Mouse (Mus musculus): ENCODE results near the gene Cerkl. TPM values are rescaled to one million over a fixed set of nuclear protein-coding genes. Genes with fewer than 3 reads are reported as not detected.

Cerkl gene
- polyA plus RNA-seq, 1 experiment = 5.1 TPM

DNA sequence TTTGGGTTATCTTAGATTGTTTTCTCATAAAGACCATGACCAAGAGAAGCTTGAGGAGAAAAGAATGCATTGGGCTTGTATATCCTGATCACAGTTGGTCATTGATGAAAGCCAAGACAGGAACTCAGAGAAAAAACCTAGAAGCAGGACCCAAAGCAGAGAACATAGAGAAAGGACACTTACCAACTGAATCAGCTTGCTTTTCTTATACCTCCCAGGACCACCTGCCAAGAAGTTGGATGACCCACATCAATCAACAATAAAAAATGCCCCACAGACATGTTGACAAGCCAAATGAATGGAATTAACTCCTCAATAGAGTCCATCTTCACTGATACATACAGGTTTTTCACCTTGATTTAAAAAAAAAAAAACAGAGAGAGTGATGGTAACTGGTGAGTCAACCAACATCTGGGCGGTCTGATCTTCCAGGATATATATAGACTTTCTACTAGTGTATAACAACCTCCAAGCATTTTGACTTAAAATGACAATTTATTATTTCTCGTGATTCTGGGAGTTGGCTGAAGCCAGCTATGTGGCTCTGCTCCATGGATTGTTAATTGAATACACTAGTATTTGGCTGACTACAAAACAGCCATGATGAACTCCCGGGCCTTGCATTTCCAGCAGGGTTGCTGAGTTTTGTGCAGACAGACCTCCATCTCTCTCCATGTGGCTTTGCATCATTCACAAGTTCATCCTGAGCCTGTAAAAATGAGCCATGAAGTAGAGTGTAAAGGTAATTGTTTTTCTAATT lies 12.5 kb downstream of the Cerkl start:
- no peak overlapping the region for H3K4me3 ChIP-seq (ENCODE audit: insufficient read depth, low read length)
- no peak for TF ChIP-seq POLR2A (IDR thresholded peaks at IDR 0.05; ENCODE audit: extremely low read depth, insufficient read depth, low read length)
- TF ChIP-seq CTCF (IDR thresholded peaks at IDR 0.05; ENCODE audit: extremely low read depth, insufficient read depth, low read length) = no peak
- no peaks in the 10 kb centered on the region for H3K4me1 ChIP-seq (ENCODE audit: control insufficient read depth, insufficient read depth, low read length)
- no peak overlapping the region for H3K27ac ChIP-seq (ENCODE audit: insufficient read depth, low read length)

DNA sequence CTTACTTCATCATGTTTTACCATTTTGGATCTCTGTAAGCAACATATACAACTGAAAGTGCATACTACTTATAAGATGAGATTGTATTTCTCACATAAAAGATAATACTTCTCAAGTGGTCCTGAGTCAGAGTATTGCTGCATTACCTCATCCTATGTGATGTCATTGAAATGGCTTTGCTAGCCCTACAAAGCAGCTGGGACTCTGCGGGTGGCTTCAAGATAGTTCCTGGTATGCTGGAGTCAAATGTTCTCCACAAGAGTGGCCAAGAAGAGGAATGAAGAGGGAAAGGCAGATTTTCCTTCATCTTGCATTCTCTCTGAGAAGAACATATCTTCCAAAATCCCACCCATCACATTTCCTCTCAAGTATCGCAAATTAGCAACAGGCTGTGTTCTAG lies 13.2 kb downstream of the Cerkl start:
- TF ChIP-seq CTCF (IDR thresholded peaks at IDR 0.05; ENCODE audit: extremely low read depth, insufficient read depth, low read length) (no peak), POLR2A (IDR thresholded peaks at IDR 0.05; ENCODE audit: extremely low read depth, insufficient read depth, low read length) (no peak)
- Histone ChIP-seq H3K4me1 (ENCODE audit: control insufficient read depth, insufficient read depth, low read length) (no peaks in the 10 kb centered on the region), H3K27ac (ENCODE audit: insufficient read depth, low read length) (no peak overlapping the region), H3K4me3 (ENCODE audit: insufficient read depth, low read length) (no peak overlapping the region)

DNA sequence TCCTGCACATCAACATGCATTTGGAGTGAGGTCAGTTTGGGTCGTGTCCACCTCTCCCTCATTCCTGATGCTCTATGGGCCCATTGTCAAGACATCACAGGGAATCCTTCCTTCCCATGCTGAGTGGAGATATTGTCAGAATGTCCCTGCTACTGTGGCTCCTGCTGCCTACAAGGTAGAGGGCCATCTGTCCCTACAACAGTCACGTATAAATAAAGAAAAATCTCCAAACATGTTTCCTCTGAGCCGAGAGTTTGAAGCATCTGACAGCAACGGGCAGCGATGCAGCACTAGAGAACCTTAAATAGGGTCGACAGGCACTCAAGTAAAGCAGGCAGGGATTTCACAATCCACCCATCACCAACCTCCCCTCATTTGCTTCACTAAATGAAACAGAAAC lies 13.7 kb downstream of the Cerkl start:
- TF ChIP-seq CTCF (IDR thresholded peaks at IDR 0.05; ENCODE audit: extremely low read depth, insufficient read depth, low read length) (no peak), POLR2A (IDR thresholded peaks at IDR 0.05; ENCODE audit: extremely low read depth, insufficient read depth, low read length) (no peak)
- Histone ChIP-seq H3K27ac (ENCODE audit: insufficient read depth, low read length) (no peak overlapping the region), H3K4me3 (ENCODE audit: insufficient read depth, low read length) (no peak overlapping the region), H3K4me1 (ENCODE audit: control insufficient read depth, insufficient read depth, low read length) (no peaks in the 10 kb centered on the region)

DNA sequence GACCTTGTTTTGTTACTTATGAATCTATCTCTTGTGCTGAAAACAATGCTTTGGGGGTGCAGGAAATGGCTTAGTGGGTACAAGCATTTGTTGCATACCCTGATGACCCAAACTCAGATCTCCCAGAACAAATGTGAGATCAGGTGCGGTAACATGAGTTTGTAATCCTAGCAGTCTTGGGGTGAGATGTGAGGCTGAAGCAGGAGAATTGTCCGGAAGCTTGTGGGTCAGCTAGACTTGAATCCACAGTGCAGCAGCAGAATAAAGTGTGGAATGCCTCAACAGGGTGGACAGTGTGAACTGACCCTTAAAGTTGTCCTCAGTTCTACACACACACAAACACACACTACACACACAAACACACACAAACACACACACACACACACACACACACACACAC lies 14.4 kb downstream of the Cerkl start:
- Histone ChIP-seq H3K4me1 (ENCODE audit: control insufficient read depth, insufficient read depth, low read length) (no peaks in the 10 kb centered on the region), H3K4me3 (ENCODE audit: insufficient read depth, low read length) (no peak overlapping the region), H3K27ac (ENCODE audit: insufficient read depth, low read length) (no peak overlapping the region)
- TF ChIP-seq POLR2A (IDR thresholded peaks at IDR 0.05; ENCODE audit: extremely low read depth, insufficient read depth, low read length) (no peak), CTCF (IDR thresholded peaks at IDR 0.05; ENCODE audit: extremely low read depth, insufficient read depth, low read length) (no peak)

DNA sequence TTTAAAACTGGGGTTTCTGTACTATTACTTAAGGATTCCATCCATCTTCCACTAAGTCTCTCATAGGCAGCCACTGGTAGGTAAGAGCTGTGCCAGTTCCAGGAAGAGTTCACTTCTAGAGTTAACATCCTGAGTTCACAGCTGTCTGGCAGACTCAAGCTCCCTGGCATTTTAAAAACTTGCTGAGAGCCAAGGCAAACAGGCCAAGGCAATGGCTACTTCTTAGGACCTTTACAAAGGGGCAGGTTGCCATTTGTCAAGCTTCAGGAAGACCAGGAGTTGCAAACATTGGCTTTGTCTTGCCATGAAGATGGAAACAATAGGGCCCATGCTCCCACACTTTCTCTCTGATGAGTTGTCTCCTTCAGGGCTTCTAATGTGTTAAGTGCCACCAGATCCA lies 26.5 kb downstream of the Cerkl start:
- H3K4me1 ChIP-seq (ENCODE audit: control insufficient read depth, insufficient read depth, low read length) = no peaks in the 10 kb centered on the region

DNA sequence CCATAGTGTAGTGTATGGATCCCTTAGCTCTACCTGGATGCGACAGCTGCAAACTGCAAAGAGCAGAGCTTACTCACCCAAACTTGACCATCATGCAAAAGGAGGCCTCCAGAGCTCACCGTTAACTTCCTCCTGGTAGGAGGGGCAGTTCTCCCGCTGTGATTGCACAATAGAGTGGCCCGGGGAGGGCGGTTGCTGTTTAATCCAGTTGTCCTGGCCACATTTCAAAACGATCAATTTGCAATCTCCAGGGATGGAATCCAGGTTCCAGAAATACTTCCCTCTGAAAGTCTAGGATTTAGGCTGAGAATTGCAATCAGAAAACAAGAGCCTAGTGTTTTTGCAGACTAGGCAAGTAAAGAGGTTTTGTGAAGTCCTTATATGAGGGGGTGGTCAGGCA lies 26.9 kb downstream of the Cerkl start:
- H3K27ac ChIP-seq (ENCODE audit: insufficient read depth, low read length) = no peak overlapping the region
- TF ChIP-seq POLR2A (IDR thresholded peaks at IDR 0.05; ENCODE audit: extremely low read depth, insufficient read depth, low read length) (no peak), CTCF (IDR thresholded peaks at IDR 0.05; ENCODE audit: extremely low read depth, insufficient read depth, low read length) (no peak)
- no peak overlapping the region for H3K4me3 ChIP-seq (ENCODE audit: insufficient read depth, low read length)
- no peaks in the 10 kb centered on the region for H3K4me1 ChIP-seq (ENCODE audit: control insufficient read depth, insufficient read depth, low read length)

More for the DNA sequence above, 26.5 kb downstream of the Cerkl start:
- TF ChIP-seq CTCF (IDR thresholded peaks at IDR 0.05; ENCODE audit: extremely low read depth, insufficient read depth, low read length) = no peak
- TF ChIP-seq POLR2A (IDR thresholded peaks at IDR 0.05; ENCODE audit: extremely low read depth, insufficient read depth, low read length) = no peak
- H3K4me3 ChIP-seq (ENCODE audit: insufficient read depth, low read length) = no peak overlapping the region
- no peak overlapping the region for H3K27ac ChIP-seq (ENCODE audit: insufficient read depth, low read length)

DNA sequence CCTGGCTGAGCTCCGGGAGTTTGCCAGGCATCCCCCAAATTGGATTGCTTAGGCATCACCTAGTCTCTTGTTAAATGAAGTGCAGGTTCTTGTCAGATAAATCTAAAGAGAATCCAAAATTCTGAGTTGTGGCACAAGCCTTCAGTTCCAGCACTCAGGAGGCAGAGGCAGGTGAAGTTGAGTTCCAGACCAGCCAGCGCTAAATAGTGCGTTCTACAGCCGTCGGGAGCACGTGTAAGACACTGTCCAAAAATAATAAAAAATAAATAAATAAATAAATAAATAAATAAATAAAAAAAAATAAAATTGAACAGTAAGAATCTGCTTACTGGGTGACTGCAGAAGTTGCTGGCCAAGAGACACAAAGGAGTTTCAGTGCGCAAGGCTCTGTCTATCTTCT lies 27.5 kb downstream of the Cerkl start:
- no peak overlapping the region for H3K27ac ChIP-seq (ENCODE audit: insufficient read depth, low read length)
- no peaks in the 10 kb centered on the region for H3K4me1 ChIP-seq (ENCODE audit: control insufficient read depth, insufficient read depth, low read length)
- peak overlapping the region; percentile 43 for H3K4me3 ChIP-seq (ENCODE audit: insufficient read depth, low read length)
- TF ChIP-seq CTCF (IDR thresholded peaks at IDR 0.05; ENCODE audit: extremely low read depth, insufficient read depth, low read length) = no peak
- TF ChIP-seq POLR2A (IDR thresholded peaks at IDR 0.05; ENCODE audit: extremely low read depth, insufficient read depth, low read length) = no peak

DNA sequence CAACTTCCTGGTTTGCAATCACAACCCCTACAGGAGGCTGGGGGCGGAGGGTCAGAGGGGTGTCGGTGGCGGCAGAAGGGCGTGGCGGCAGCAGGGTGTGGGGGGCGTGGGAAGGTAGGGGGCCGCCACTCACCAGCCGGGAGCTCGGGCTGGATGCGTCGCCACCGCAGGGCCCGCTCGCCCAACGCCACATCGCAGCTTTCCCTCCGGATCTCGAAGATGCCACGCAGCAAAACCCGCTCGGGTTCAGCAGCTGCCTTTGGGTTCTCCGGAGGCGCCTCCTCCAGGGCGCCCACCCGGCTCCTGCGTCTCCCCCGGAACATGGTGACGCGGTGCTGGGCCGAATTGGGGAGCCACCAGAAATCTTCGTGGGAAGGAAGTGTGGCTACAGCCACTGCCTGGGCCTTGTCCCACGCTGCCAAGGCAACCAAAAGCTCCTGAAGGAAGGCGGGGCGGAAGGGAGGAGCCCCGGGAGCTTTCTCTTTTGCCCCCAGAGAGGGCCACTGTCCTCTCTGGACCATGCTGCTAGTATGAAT lies 27.9 kb downstream of the Cerkl start:
- TF ChIP-seq CTCF (IDR thresholded peaks at IDR 0.05; ENCODE audit: extremely low read depth, insufficient read depth, low read length) (no peak), POLR2A (IDR thresholded peaks at IDR 0.05; ENCODE audit: extremely low read depth, insufficient read depth, low read length) (no peak)
- peak overlapping the region; percentile 43 for H3K4me3 ChIP-seq (ENCODE audit: insufficient read depth, low read length)
- no peaks in the 10 kb centered on the region for H3K4me1 ChIP-seq (ENCODE audit: control insufficient read depth, insufficient read depth, low read length)
- H3K27ac ChIP-seq (ENCODE audit: insufficient read depth, low read length) = no peak overlapping the region

DNA sequence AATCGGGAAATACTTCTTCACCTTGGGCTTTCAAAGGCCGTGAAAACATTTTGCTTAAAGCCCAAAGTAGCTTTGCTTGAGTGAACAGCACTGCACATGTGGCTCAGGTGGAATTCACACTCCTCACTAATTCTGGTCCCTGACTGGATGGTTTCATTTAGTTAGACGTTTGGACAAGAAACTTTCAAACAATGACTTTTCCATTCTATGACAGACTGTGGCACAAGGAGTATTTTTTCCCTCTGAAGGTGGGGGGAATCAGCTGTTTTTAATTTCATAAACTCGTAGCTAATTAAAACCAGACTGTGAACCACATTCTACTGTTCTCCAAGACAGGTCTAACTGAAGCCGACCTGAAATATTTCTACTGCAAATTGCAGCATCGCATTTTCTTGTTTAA lies 28.6 kb downstream of the Cerkl start:
- H3K27ac ChIP-seq (ENCODE audit: insufficient read depth, low read length) = no peak overlapping the region
- H3K4me1 ChIP-seq (ENCODE audit: control insufficient read depth, insufficient read depth, low read length) = no peaks in the 10 kb centered on the region
- peak overlapping the region; percentile 43; the same call in 1 of the 2 replicates for H3K4me3 ChIP-seq (ENCODE audit: insufficient read depth, low read length)
- no peak for TF ChIP-seq POLR2A (IDR thresholded peaks at IDR 0.05; ENCODE audit: extremely low read depth, insufficient read depth, low read length)
- TF ChIP-seq CTCF (IDR thresholded peaks at IDR 0.05; ENCODE audit: extremely low read depth, insufficient read depth, low read length) = no peak

DNA sequence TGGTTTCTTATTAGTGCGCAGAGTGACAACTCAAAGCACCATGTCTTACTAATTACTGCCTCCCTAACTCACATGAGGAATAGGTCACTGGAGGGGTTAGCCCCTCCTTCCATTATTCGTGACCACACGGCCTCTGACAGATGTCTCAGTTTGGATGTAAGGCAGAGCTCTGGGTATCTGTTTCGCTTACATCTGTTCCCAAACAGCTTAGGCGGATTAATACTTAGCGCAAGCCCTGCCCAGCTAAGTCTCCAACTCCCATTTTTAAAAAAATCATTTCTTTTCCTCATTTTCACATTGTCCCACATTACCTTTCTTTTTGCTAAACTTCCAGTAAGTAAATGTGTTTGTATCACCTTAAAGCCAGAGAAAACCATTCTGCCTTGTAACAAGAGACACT lies 34.9 kb downstream of the Cerkl start:
- H3K4me3 ChIP-seq (ENCODE audit: insufficient read depth, low read length) = no peak overlapping the region
- TF ChIP-seq CTCF (IDR thresholded peaks at IDR 0.05; ENCODE audit: extremely low read depth, insufficient read depth, low read length) (no peak), POLR2A (IDR thresholded peaks at IDR 0.05; ENCODE audit: extremely low read depth, insufficient read depth, low read length) (no peak)
- no peaks in the 10 kb centered on the region for H3K4me1 ChIP-seq (ENCODE audit: control insufficient read depth, insufficient read depth, low read length)
- H3K27ac ChIP-seq (ENCODE audit: insufficient read depth, low read length) = no peak overlapping the region
